Mouse (Mus musculus) lung, adult 2 months (tissue): ENCODE measurements around the gene Rasip1.

Experiments used
- CTCF ChIP-seq: fragments of 200-500 bp; IDR thresholded peaks from 2 replicates; pipeline ENCODE4 v1.5.1; 2011; ENCODE audit warnings: mild to moderate bottlenecking, low read length, control low read depth; ENCODE audit not compliant: insufficient read depth
- POLR2A ChIP-seq: fragments of 200-500 bp; IDR thresholded peaks from 2 replicates; pipeline ENCODE4 v1.6.1; 2011; ENCODE audit warnings: low read depth, mild to moderate bottlenecking, control low read depth, low read length, borderline replicate concordance; ENCODE audit errors: extremely low read depth

- TF ChIP-seq CTCF (no peak), POLR2A (no peak)
Observed at GRCm38 (mm10) chr7:45595176-45595575, 32.1 kb upstream of the Rasip1 start.
